Comparison of ENCODE assay signal across 8 mouse cellular contexts in genomic region chr7:4788499-4789435, GRCm38 (mm10). TPM values are rescaled to one million over a fixed set of nuclear protein-coding genes. Genes with fewer than 3 reads are reported as not detected.
DNase-seq lines count a peak whose midpoint lies in the region; ATAC-seq lines count a peak whose summit lies in the region.

No protein-coding gene starts in this region.

- H3K4me3 ChIP-seq in embryonic facial prominence, embryonic 10.5 days: peak overlapping the region; percentile 63
- H3K4me3 ChIP-seq in kidney, embryonic 15.5 days (replicated peaks): peak overlapping the region; percentile 59
- peak overlapping the region; percentile 76 for H3K4me3 ChIP-seq in liver, embryonic 13.5 days (replicated peaks)
- peak overlapping the region; percentile 51 for H3K4me3 ChIP-seq in stomach, embryonic 14.5 days (ENCODE audit: low read depth, low read length)

- peak overlapping the region; percentile 84 for H3K27ac ChIP-seq in embryonic facial prominence, embryonic 10.5 days (replicated peaks)
- peak overlapping the region; percentile 87 for H3K27ac ChIP-seq in kidney, embryonic 15.5 days
- H3K27ac ChIP-seq in liver, embryonic 13.5 days: peak overlapping the region; percentile 81
- H3K27ac ChIP-seq in stomach, embryonic 14.5 days (ENCODE audit: low read length): peak overlapping the region; percentile 76

- peak; percentile 29 to 82 for DNase-seq in urinary bladder, adult 18-20 months (ENCODE audit: low spot score in 2 of 2)
- no peak for DNase-seq in urinary bladder, postnatal 10 days (ENCODE audit: low spot score)
- peak; percentile 84 for DNase-seq in embryonic facial prominence, embryonic 10.5 days (ENCODE audit: low spot score)
- DNase-seq in heart, adult 9 months (ENCODE audit: low spot score in 2 of 2): peak; percentile 41 to 48
- peak; percentile 60 for DNase-seq in liver, embryonic 13.5 days
- peak; percentile 64 for DNase-seq in naive thymus-derived CD4-positive, alpha-beta T cell, adult 2 months (ENCODE audit: low read depth)

- H3K27me3 ChIP-seq in embryonic facial prominence, embryonic 10.5 days (replicated peaks; ENCODE audit: low read depth, poor library complexity, severe bottlenecking): peaks cover 33% of the 10 kb centered on the region
- H3K27me3 ChIP-seq in kidney, embryonic 15.5 days: 0 out of 2 replicates have a peak, but pooled peaks cover 4% of the 10 kb centered on the region
- no peaks in the 10 kb centered on the region for H3K27me3 ChIP-seq in liver, embryonic 13.5 days
- H3K27me3 ChIP-seq in stomach, embryonic 14.5 days (ENCODE audit: control insufficient read depth, insufficient read depth, low read length): no peaks in the 10 kb centered on the region

- ATAC-seq in kidney, embryonic 15.5 days (replicated peaks; ENCODE audit: low FRiP score): peak; percentile 55
- peak; percentile 45 for ATAC-seq in liver, embryonic 13.5 days (ENCODE audit: low read depth)
- ATAC-seq in stomach, embryonic 14.5 days (ENCODE audit: insufficient number of reproducible peaks, insufficient read depth, low FRiP score, low read depth): peak; percentile 53

- H3K4me2 ChIP-seq in kidney, embryonic 15.5 days: peak overlapping the region; percentile 94
- H3K4me2 ChIP-seq in liver, embryonic 13.5 days: peak overlapping the region; percentile 96
- H3K4me2 ChIP-seq in stomach, embryonic 14.5 days (replicated peaks; ENCODE audit: low read depth, low read length): peak overlapping the region; percentile 68

- H3K9me3 ChIP-seq in embryonic facial prominence, embryonic 10.5 days: no peaks in the 10 kb centered on the region
- no peaks in the 10 kb centered on the region for H3K9me3 ChIP-seq in kidney, embryonic 15.5 days (replicated peaks)
- no peaks in the 10 kb centered on the region for H3K9me3 ChIP-seq in liver, embryonic 13.5 days (replicated peaks)
- H3K9me3 ChIP-seq in stomach, embryonic 14.5 days (ENCODE audit: control insufficient read depth, low read depth, low read length): no peaks in the 10 kb centered on the region

- H3K9ac ChIP-seq in kidney, embryonic 15.5 days: peak overlapping the region; percentile 69
- peak overlapping the region; percentile 91 for H3K9ac ChIP-seq in liver, embryonic 13.5 days
- peak overlapping the region; percentile 76 for H3K9ac ChIP-seq in stomach, embryonic 14.5 days (replicated peaks; ENCODE audit: low read depth, low read length)

- 2% methylated on average over 64 of the region's 64 CpGs for WGBS in embryonic facial prominence, embryonic 10.5 days
- WGBS in kidney, embryonic 15.5 days: 2% methylated on average over 64 of the region's 64 CpGs
- WGBS in liver, embryonic 13.5 days (ENCODE audit: insufficient replicate concordance): 2% methylated on average over 64 of the region's 64 CpGs
- WGBS in stomach, embryonic 14.5 days: 3% methylated on average over 64 of the region's 64 CpGs

- H3K36me3 ChIP-seq in embryonic facial prominence, embryonic 10.5 days (replicated peaks): peaks cover 4% of the 10 kb centered on the region
- H3K36me3 ChIP-seq in kidney, embryonic 15.5 days: peaks cover 5% of the 10 kb centered on the region
- peaks cover 20% of the 10 kb centered on the region for H3K36me3 ChIP-seq in liver, embryonic 13.5 days
- H3K36me3 ChIP-seq in stomach, embryonic 14.5 days (ENCODE audit: control insufficient read depth, insufficient read depth, low read length): peaks cover 2% of the 10 kb centered on the region

- H3K4me1 ChIP-seq in embryonic facial prominence, embryonic 10.5 days: peaks cover 19% of the 10 kb centered on the region
- peaks cover 15% of the 10 kb centered on the region for H3K4me1 ChIP-seq in kidney, embryonic 15.5 days
- peaks cover 53% of the 10 kb centered on the region for H3K4me1 ChIP-seq in liver, embryonic 13.5 days (replicated peaks)
- 0 out of 2 replicates have a peak, but pooled peaks cover 1% of the 10 kb centered on the region for H3K4me1 ChIP-seq in stomach, embryonic 14.5 days (ENCODE audit: control insufficient read depth, insufficient read depth, low read length)

RNA-seq across cellular contexts. Expression of gene Tmem238, which starts 0.7 kb away (rescaled TPM):
- polyA plus RNA-seq in embryonic facial prominence, embryonic 10.5 days (2016; fragmentation: Nextera tagmentation; extraction: Ambion mirVana): 4.1 and 4.2 TPM in 2 replicates
- polyA plus RNA-seq in kidney, embryonic 15.5 days (2015; fragmentation: Nextera tagmentation; extraction: Ambion mirVana): 12.9 and 14.1 TPM in 2 replicates
- 13.7 and 14.6 TPM in 2 replicates for polyA plus RNA-seq in liver, embryonic 13.5 days (2015; fragmentation: Nextera tagmentation; extraction: Ambion mirVana)
- polyA plus RNA-seq in stomach, embryonic 14.5 days (2014; fragmentation: Nextera tagmentation; extraction: Ambion mirVana): 8.7 and 10.6 TPM in 2 replicates

RNA-seq across cellular contexts. Expression of gene Rpl28, which starts 3.9 kb away (rescaled TPM):
- polyA plus RNA-seq in embryonic facial prominence, embryonic 10.5 days (2016; fragmentation: Nextera tagmentation; extraction: Ambion mirVana): 386 and 403 TPM in 2 replicates
- polyA plus RNA-seq in kidney, embryonic 15.5 days (2015; fragmentation: Nextera tagmentation; extraction: Ambion mirVana): 391 and 408 TPM in 2 replicates
- 242 and 279 TPM in 2 replicates for polyA plus RNA-seq in liver, embryonic 13.5 days (2015; fragmentation: Nextera tagmentation; extraction: Ambion mirVana)
- 301 and 312 TPM in 2 replicates for polyA plus RNA-seq in stomach, embryonic 14.5 days (2014; fragmentation: Nextera tagmentation; extraction: Ambion mirVana)

RNA-seq across cellular contexts. Expression of gene Tmem190, which starts 6.0 kb away (rescaled TPM):
- not detected in 2 replicates for polyA plus RNA-seq in embryonic facial prominence, embryonic 10.5 days (2016; fragmentation: Nextera tagmentation; extraction: Ambion mirVana)
- polyA plus RNA-seq in kidney, embryonic 15.5 days (2015; fragmentation: Nextera tagmentation; extraction: Ambion mirVana): 1.0 TPM in 1 of 2 replicates, not detected in the other
- 0.44 TPM in 1 of 2 replicates, not detected in the other for polyA plus RNA-seq in liver, embryonic 13.5 days (2015; fragmentation: Nextera tagmentation; extraction: Ambion mirVana)
- polyA plus RNA-seq in stomach, embryonic 14.5 days (2014; fragmentation: Nextera tagmentation; extraction: Ambion mirVana): 0.55 TPM in 1 of 2 replicates, not detected in the other

RNA-seq across cellular contexts. Expression of gene Il11, which starts 6.1 kb away (rescaled TPM):
- polyA plus RNA-seq in embryonic facial prominence, embryonic 10.5 days (2016; fragmentation: Nextera tagmentation; extraction: Ambion mirVana): 0.15 and 0.19 TPM in 2 replicates
- 0.27 and 0.30 TPM in 2 replicates for polyA plus RNA-seq in kidney, embryonic 15.5 days (2015; fragmentation: Nextera tagmentation; extraction: Ambion mirVana)
- polyA plus RNA-seq in liver, embryonic 13.5 days (2015; fragmentation: Nextera tagmentation; extraction: Ambion mirVana): 0.05 TPM in 1 of 2 replicates, not detected in the other
- 0.17 and 0.27 TPM in 2 replicates for polyA plus RNA-seq in stomach, embryonic 14.5 days (2014; fragmentation: Nextera tagmentation; extraction: Ambion mirVana)

RNA-seq across cellular contexts. Expression of gene Fam71e2, which starts 17.7 kb away (rescaled TPM):
- not detected in 2 replicates for polyA plus RNA-seq in embryonic facial prominence, embryonic 10.5 days (2016; fragmentation: Nextera tagmentation; extraction: Ambion mirVana)
- not detected in 2 replicates for polyA plus RNA-seq in kidney, embryonic 15.5 days (2015; fragmentation: Nextera tagmentation; extraction: Ambion mirVana)
- polyA plus RNA-seq in liver, embryonic 13.5 days (2015; fragmentation: Nextera tagmentation; extraction: Ambion mirVana): not detected in 2 replicates
- not detected in 2 replicates for polyA plus RNA-seq in stomach, embryonic 14.5 days (2014; fragmentation: Nextera tagmentation; extraction: Ambion mirVana)
